Mouse (Mus musculus) right cerebral cortex, postnatal 14 days (tissue): ENCODE measurements around the gene Dlgap3.
A peak's percentile ranks its signal among the peaks of the same experiment; 100 is the strongest.

Experiments
- DNase-seq: peaks from one replicate; pipeline ENCODE4 v3.0.0; 2022

Dlgap3 gene

DNA sequence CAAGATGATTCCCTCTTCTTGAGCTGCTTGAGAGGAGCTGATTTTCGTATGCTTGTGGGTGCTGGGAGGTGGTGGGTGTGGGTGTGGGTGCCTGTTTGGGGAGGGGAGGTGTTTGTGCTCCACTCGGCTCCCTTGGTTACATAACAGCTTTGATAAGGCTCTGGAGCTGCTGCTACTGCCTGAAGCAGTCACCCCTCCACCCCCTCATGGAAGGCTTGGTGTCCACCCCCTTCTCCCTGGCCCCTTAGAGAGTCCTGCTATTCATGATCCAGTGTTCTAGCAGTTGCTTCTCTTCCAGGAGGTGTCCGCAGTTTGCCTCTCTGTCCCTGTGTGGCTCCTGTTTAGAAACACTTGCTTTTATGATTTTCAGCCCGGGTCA, 5.9 kb downstream of the Dlgap3 start:
- no peak for DNase-seq

DNA sequence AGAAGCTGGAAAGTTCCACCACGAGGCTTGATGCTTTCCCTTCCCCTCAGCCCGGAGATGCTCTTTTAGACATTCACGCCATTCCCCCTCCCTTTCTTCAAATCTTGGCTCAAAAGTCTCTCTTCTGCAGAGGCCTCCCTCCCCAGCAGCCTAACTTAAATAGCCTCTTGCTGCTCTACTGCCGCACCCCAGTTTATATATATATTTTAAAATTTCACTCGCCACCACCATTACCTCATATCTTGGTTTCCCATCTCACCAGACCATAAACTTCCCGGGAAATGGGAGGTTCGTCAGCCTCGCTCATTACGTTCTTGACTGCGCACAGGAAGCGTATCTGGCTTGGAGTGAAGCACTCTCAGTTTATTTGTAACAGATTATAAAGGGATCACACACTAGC, 9.0 kb downstream of the Dlgap3 start:
- DNase-seq: no peak

DNA sequence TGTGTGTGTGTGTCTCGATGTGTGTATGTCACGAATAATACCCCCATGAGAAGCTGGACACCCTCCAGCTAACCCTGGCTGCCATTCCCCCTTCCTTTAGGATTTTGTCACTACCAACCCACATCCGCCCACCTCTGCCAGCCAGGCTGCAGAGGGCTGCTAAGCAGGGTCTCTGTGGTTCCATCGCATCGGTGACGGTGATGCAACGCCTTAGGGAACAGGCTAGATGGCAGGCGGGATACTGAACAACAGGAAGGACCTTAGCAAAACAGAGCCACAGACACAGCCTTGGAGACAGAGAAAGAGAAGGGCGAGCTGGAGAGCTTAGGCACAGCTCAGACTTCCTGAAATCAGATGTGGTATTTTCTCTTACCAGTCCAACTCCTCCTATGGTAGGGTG, 9.7 kb downstream of the Dlgap3 start:
- peak; percentile 50 for DNase-seq

DNA sequence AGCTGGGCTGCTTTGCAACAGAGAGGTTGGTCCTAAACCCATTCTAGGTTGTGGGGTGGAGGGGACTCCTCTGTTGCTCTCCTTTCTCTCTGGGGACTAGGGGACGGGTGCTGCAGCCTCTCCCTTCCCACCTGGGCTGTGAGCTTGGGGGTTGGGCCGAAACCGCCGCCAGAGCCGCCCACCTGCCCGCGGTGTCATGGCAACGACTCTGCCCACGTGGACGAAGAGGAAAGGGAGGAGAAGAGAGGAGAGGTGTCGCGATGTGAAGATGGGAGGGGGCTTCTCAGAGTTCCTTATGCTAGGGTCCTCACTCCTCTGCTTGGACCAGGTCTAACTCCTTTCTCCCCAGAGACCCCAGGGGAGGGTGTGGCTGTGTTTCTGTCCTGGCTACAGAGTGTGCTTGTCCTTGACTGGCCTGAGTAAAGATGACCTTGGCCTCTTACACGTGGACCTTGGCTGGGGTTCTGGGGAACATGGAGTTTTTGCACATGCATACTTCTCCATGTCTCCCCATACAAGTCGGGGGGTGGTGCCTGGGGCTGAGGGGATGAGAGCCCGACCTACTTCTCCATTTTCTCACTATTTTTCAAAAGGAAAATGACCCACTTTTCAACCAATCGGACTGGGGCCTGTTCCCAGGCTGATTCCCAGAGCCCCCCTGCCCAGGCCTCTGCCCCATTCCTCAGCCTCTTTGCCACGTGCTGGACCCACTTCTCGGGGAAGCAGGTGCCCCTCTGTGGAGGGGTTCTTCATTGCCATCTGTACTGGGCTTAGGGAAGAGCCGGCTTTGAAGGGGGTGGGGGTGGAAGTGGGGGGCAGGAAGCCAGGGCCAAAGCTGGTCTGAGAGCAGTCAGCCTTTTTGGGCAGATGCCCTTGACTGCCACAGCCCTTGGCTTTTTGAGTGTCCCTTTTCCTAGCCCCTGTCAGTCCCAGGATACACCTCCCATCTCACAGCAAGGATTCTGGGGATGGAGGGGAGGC, 10.8 kb downstream of the Dlgap3 start:
- DNase-seq: peak; percentile 77

DNA sequence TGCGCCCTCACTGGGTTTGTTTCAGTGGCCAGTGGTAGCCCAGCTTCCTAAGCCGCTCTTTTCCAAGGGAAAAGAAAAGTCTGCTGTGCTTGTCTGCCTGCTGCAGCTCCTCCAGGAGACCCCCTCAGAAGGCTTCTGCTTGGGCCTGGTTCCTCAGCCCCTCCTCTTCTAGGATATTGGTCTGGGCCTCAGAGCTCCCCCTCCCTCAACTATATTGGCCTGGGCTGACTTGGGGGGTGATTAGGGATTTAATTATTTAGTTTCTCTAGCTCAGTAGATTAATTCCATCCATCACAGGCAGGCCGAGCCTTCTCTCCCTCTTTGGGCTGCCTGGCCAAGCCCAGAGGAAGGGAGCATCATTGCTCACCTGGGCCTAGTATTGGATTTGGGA, 11.4 kb downstream of the Dlgap3 start:
- no peak for DNase-seq

DNA sequence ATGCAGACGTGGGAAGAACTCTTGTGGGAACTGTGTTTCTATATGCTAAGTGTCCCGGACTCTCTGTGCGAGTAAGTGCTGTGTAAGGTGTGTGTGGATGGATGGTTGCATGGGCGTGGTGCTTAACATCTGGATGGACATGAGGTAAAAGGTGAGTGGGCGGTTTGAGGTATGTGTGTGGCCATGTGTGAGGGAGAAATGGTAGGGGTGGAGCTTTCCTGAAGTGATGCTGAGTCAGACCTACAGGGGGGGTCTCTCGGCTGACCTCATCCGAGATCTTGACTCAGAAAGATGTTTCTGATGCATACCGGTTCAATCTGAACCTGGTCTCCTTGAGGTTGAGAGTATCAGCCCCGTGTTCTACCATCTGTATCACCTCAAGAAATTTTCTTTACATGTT, 12.0 kb downstream of the Dlgap3 start:
- DNase-seq: no peak

DNA sequence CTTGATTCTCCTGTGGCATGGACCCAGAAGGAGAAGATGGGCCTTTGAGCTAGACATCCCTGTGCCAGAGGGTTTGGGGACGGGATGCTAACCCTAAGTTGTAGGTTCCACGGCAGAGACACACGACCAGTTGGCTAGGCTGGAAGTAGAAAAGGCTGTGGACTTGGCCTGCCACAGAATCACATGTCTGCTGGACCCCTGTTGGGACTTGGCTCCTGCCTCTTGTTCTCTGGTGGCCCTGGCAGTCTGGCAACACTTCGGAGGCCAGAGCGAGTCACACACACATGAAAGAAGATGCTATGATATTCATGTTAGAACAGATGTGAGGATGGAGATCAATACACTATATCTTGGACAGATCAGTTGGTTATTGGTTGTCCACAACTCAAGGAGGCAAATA, 14.9 kb downstream of the Dlgap3 start:
- no peak for DNase-seq

DNA sequence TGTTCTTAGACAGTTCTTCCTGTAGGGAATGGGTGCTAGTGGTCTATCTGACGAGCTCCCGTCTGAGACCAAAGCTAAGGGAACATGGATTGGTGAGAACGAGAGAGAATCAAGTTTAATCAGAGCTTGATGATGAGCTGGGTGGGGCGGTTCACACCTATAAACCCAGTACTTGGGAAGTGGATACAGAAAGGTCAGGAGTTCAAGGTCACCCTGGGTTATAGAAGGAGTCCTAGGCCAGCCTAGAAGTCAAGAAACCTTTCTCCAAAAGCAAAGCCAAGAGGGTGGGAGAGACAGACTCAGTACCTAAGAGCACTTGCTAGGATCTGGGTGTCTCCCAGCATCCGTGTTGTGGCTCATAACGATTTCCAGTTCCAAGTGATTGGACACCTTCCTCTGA, 21.9 kb downstream of the Dlgap3 start:
- DNase-seq: no peak

DNA sequence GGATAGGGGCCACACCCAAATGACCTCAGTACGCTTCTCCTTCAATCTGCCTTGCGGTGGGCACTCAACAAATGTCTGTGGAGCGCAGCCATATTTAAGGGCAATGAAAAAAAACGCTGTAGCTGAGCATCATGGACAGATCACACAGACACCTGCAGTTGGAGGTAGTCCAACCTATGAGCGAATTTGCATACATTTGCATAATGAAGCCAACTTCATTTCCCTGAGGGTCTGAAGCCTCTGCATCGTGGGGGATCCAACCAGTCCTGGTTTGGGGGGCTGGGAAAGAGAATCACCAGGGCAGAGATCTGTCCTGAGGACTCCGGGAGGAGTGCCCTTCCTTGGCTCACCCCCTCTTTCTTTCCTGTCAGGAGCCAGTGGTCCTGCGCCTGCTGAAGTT, 23.7 kb downstream of the Dlgap3 start:
- no peak for DNase-seq

DNA sequence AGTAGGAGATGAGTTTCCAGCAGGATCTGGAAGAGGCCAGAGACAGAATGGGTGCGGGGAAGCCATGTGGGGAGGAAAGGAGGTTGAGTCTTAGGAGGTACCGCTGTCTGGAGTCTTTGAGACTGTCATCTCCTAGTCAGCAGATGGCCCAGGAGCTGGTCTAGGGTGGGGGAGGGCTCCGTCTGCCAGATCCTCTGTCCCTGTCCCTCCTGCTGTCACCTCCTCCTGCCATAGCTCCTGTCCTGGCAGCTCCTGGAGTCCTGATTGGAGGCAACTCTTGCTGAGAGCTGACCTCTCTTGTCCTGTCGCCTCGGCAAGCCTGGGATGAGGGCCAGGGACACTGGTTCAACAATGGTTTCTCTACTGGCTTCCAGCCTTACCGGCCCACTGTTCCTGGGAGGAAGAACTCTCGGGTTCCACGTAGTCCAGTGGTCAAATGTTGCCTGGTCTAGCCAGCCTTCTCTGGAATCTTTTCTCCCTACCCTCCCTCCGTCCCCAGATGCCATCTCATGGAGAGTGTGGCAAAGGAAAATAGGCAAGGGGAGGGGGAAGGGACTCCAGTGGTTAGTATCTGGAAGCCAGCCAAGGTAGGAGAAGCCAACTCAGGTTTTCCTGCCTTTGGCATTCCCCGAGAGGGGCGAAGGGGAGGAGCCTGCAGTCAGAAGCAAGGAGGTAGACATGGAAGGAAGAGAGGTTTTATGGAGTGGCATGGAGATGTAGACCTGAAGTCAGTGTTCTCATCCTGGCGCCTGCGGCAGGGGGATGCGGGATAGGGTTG, 24.6 kb downstream of the Dlgap3 start:
- DNase-seq: no peak

DNA sequence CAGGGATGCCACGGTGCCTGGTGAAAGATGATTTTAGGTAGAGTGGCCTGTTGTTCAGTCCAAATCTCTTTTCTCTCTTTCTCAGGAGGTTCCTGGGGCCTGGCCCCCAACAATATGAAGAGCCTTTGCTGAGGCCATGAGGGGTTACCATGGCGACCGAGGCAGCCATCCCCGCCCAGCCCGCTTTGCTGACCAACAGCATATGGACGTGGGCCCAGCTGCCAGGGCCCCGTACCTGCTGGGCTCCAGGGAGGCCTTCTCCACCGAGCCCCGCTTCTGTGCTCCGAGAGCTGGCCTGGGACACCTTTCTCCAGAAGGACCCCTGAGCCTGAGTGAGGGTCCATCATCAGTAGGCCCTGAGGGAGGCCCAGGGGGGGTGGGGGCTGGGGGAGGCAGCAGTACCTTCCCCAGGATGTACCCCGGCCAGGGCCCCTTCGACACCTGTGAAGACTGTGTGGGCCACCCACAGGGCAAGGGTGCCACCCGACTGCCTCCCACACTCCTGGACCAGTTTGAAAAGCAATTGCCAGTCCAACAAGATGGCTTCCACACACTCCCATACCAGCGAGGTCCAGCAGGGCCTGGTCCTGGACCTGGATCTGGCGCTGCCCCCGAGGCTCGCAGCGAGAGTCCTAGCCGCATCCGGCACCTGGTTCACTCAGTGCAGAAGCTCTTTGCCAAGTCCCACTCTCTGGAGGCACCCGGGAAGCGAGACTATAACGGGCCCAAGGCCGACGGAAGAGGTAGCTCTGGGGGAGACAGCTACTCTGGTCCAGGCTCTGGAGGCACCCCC, 25.7 kb downstream of the Dlgap3 start:
- no peak for DNase-seq

DNA sequence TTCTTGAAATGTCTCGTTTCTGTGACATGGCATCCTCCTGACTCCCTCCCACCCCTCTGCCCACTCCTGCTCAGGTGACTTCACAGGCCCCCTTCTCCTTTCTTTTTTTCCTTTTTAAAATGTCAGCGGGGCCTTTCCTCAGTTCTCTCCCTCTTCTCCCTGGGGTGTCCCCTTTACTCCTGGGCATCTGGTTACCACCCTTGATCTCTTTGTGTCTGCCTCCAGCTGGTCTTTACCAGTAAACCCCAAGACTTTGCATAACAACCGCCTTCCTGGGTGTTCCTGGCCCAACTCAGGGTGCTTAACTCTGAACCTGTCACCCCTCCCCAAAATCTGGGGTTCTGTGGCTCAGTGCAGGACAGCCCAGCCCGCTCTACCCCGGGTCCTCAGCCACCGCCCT, 29.6 kb downstream of the Dlgap3 start:
- DNase-seq: no peak

DNA sequence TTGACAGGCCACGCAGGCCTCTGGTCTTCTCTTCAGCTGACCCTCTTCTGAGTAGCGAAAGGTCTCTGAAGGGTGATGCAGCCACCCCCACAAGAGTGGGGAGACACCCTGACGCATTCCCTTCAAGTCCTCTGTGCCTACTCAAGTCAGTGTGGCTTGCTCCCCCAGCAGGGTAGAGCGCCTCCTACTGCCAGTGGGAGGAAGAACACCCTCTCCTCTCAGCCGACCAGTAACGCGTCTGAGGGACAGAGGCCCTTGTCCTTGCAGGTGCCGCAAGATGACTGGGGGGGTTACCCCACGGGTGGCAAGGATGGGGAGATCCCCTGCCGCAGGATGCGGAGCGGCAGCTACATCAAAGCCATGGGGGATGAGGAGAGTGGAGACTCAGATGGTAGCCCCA, 30.4 kb downstream of the Dlgap3 start:
- DNase-seq: no peak

DNA sequence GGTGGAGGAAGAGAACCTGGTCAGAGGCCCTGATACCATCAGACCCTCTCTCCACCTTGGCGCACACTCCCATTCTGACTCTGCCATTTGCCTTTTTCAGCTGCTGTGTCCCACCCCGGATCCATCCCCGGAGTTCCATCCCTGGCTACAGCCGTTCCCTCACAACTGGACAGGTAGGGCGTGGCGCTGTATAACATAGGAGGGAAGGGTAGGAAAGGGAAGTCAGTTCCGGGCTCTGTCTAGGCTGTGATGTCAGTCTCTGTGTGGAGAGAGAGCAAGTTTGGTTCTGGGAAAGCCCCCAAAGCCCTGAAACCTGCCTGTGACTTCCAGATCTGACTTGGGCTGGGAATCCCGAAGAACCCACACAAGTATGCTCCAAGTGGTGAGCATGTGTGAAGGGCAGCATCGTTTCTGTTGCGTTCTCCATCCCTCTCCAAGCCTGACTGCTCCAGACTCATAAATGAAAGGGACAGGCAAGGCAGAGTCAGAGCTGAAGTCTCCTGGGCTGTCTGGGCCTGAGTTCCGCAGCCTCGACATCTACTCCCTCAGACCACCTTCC, 31.2 kb downstream of the Dlgap3 start:
- DNase-seq: no peak

DNA sequence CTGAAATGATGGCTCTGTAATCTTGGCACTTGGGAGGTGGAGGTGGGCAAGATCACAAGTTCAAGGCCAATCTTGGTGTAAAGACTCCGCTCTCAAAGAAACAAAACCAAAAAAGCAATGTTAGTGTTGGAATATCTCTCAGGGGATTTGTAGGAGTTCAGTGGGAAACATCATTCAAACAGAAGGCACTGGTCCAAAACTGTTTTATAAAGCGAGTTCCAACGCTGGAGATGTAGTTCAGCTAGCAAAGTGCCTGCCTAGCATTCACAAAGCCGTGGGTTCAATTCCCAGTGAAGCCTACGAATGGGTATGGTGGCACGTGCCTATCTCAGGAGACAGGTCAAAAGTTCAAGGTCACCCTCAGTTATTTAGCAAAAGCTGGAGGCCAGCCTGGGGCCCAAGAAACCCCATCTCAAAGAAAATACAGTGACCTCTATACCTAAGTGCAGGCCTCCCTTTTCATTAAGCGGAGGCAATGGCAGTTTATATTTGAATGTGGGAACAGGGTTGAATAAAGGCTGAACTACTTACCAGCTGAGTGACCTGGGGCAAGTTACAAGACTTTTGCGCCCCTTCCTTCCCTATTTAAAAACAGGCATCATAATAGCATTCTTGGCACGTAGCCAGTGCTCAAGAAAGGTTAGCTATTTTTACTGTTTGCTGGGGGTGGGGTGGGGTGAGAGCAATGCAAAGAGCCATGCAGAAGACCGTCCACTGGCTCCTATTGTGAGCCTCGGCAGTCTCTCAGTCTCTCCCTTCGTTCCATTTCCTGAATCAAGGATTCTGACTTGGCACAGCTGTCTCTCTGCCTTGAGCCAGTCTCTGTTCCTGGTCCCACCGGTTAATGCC, 32.0 kb downstream of the Dlgap3 start:
- DNase-seq: no peak

DNA sequence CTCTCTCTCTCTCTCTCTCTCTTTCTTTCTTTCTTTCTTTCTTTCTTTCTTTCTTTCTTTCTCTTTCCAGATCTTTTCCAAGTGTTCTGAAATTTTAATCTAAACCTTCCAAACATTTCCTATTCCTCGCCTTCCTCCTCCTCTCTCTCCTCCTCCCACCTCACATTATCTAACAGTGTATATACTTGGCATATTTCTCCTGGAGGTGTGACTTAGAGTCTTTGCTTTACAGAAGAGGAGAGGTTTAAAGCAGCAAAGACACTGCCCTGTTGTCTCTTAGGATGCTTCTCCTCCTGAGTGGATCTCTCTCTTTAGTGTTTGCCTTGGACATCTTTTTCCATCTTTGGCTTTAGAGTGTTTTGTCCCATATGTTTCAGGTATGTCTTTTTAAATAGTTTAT, 34.1 kb downstream of the Dlgap3 start:
- no peak for DNase-seq

DNA sequence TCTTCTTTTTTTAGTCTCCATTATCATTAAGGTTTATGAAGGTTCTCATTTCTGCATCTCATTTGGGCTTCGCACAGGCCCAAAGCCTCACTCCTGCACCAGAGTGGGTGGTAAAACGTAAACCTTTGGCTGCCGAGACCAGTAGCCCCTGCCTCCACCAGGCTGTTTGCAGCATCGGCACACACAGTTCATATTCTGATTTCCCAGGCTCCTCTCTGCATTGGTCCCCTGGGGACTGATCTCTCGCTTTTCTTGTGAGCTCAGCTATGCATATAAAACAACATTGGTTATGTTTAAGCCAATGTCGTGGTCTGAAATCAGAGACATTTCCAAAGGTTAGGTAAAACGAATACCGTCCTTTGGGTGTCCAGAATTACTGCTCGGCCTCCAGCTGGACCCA, 42.3 kb downstream of the Dlgap3 start:
- DNase-seq: no peak

DNA sequence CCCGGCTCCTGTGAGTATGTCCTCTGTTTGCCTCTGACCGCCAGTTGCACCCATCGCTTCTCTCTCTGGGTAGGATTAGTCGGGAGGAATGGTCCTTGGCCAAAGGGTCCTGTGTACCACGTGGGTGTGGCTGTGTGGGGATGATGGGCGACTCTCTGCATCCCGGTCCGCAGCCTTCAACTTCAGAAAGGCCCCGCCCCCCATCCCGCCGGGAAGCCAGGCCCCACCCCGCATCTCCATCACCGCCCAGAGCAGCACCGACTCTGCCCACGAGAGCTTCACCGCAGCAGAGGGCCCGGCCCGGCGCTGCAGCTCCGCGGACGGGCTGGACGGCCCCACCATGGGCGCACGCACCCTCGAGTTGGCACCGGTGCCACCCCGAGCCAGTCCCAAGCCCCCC, 45.5 kb downstream of the Dlgap3 start:
- no peak for DNase-seq

DNA sequence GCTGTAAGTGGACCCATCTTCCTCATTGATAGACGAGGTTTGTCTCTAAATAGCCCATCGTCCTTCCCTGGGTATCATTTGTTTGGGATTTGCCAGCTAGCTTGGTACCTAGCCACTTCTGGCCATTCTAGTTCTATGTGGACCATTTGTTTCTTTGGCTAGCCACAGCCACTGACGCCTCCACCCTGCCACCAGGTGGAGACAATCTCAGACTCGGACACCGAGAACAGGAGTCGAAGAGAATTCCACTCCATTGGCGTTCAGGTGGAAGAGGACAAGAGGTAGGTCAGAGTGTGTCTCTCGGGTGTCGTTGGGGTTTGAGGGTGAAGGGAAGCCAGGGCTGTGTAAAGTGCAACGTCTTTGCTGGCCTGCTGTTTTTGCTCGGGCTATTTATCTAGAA, 46.1 kb downstream of the Dlgap3 start:
- DNase-seq: no peak

DNA sequence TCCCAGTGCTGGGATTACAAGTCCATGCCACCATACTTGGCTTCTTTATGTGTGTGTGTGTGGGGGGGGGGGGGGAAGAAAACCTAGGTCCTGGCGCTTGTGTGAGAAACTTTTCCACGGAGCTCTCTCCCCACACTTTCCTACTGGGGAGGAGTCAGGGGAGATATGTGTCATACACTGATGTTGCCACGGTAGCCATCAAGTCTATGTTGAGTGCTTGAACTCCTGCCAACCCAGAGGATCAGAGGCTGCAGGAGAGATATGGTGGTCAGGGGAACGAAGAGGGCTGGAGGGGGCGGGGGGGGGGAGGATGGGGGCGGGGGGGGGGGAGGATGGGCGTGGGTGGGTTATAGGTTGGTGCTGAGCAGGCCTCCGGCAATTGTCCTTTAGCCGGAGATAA, 46.8 kb downstream of the Dlgap3 start:
- no peak for DNase-seq

DNA sequence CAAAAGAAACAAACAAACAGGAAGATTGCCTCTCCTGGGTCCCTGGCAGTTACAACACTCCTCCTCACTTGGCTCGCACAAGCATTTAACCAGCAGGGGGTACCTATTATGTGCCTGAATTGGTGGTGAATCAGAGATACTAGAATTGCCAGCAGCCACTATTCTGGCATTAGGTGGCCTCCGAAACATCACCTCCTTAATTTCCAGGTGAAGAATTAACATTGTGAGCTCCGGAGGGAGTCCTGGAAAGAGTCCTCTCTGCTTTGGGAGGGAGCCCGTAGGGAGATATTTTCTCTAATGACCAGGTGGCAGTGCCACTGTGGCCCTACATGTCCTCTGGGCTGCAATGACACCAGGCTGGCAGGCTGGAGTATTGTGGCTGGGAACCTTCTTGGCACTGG, 47.2 kb downstream of the Dlgap3 start:
- no peak for DNase-seq

DNA sequence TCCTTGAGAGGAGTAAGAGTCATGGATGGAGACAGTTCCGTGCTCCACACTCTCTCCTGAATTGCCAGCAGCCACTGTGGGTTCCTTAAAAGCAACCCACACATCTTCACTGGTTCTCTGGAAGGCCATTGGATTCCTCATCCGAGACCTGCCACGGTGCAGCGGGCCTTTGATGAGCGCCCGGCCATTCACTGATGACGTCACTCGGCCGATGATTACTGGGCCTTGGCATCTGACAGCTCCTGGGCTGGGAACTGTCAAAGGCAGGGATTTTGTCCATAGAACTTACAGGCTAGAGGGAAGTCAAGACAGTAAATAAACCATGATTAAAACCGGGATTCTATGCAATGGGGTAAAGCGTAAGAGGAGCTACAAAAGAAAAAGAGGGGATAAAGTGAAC, 48.0 kb downstream of the Dlgap3 start:
- no peak for DNase-seq
